Mouse (Mus musculus): ENCODE data around the gene Kcnb1.

Kcnb1 gene

GRCm38 (mm10) chr2:167063906-167064496 lies 126.0 kb downstream of the Kcnb1 start:
- in situ Hi-C loops (cut with MboI, MseI): loop anchor here in 1 of 2 experiments (10.0 kb wide), 2 partner anchors 431 to 881 kb away; partner anchors contain the start of genes Rnf114 and Spata2

GRCm38 (mm10) chr2:167062965-167063880 lies 126.7 kb downstream of the Kcnb1 start, which contains the start of gene Znfx1:
Gene Znfx1 (minus strand): TSS chr2:167063015.
- in situ Hi-C loops (cut with MboI, MseI): loop anchor here in 1 of 2 experiments (10.0 kb wide), 2 partner anchors 432 to 882 kb away; partner anchors contain the start of genes Rnf114 and Spata2

GRCm38 (mm10) chr2:167062497-167062911 lies 127.5 kb downstream of the Kcnb1 start:
- in situ Hi-C loops (cut with MboI, MseI): loop anchor here in 1 of 2 experiments (10.0 kb wide), 2 partner anchors 432 to 882 kb away; partner anchors contain the start of genes Rnf114 and Spata2

GRCm38 (mm10) chr2:167061381-167062034 lies 128.4 kb downstream of the Kcnb1 start:
- in situ Hi-C loops (cut with MboI, MseI): loop anchor here in 1 of 2 experiments (10.0 kb wide), 2 partner anchors 433 to 883 kb away; partner anchors contain the start of genes Rnf114 and Spata2

- in situ Hi-C loops (cut with MboI, MseI): loop anchor here in 1 of 2 experiments (10.0 kb wide), 2 partner anchors 434 to 884 kb away; partner anchors contain the start of genes Rnf114 and Spata2
These were observed 129.2 kb downstream of the Kcnb1 start for GRCm38 (mm10) chr2:167060761-167061160.

GRCm38 (mm10) chr2:167060360-167060759 lies 129.6 kb downstream of the Kcnb1 start:
- in situ Hi-C loops (cut with MboI, MseI): loop anchor here in 1 of 2 experiments (10.0 kb wide), 2 partner anchors 434 to 884 kb away; partner anchors contain the start of genes Rnf114 and Spata2

- in situ Hi-C loops (cut with MboI, MseI): loop anchor here in 1 of 2 experiments (10.0 kb wide), 2 partner anchors 435 to 885 kb away; partner anchors contain the start of genes Rnf114 and Spata2
These were observed 130.0 kb downstream of the Kcnb1 start for GRCm38 (mm10) chr2:167059960-167060359.

- in situ Hi-C loops (cut with MboI, MseI): no loop called here
These were observed 130.4 kb downstream of the Kcnb1 start for GRCm38 (mm10) chr2:167059536-167059935.

- in situ Hi-C loops (cut with MboI, MseI): no loop called here
These were observed 131.1 kb downstream of the Kcnb1 start for GRCm38 (mm10) chr2:167058814-167059387.

- in situ Hi-C loops (cut with MboI, MseI): no loop called here
These were observed 131.8 kb downstream of the Kcnb1 start for GRCm38 (mm10) chr2:167058201-167058600.

GRCm38 (mm10) chr2:167056942-167057323 lies 133.0 kb downstream of the Kcnb1 start:
- in situ Hi-C loops (cut with MboI, MseI): no loop called here

GRCm38 (mm10) chr2:167056210-167056941 lies 133.6 kb downstream of the Kcnb1 start:
- in situ Hi-C loops (cut with MboI, MseI): no loop called here

GRCm38 (mm10) chr2:167055386-167055785 lies 134.6 kb downstream of the Kcnb1 start:
- in situ Hi-C loops (cut with MboI, MseI): no loop called here

GRCm38 (mm10) chr2:167053127-167053844 lies 136.7 kb downstream of the Kcnb1 start:
- in situ Hi-C loops (cut with MboI, MseI): no loop called here

- in situ Hi-C loops (cut with MboI, MseI): no loop called here
These were observed 141.1 kb downstream of the Kcnb1 start for GRCm38 (mm10) chr2:167048698-167049358.

- in situ Hi-C loops (cut with MboI, MseI): no loop called here
These were observed 141.7 kb downstream of the Kcnb1 start for GRCm38 (mm10) chr2:167048223-167048622.
